Mouse (Mus musculus) limb, embryonic 12.5 days (tissue): ENCODE measurements around the gene Cks2. TPM values are rescaled to one million over a fixed set of nuclear protein-coding genes. Genes with fewer than 3 reads are reported as not detected.
"Not testable (repeated sequence)": the region's sequence is repeated elsewhere in the genome, so short reads cannot be mapped to it uniquely, and the experiment has no call there.

Experiments
- ATAC-seq: fragments of 200-750 bp; cut with Nextera tagmentation; 2 replicates; pipeline ENCODE4 v1.8.0; 2017; ENCODE audit warnings: low read depth, moderate TSS enrichment; ENCODE audit not compliant: insufficient number of reproducible peaks, insufficient read depth, low FRiP score, low TSS enrichment
- H3K27ac ChIP-seq: fragments of 300-500 bp; sonication (generic); 2 replicates; pipeline ENCODE4 v1.5.1; 2016; ENCODE audit warnings: mild to moderate bottlenecking, moderate library complexity
- H3K27me3 ChIP-seq: fragments of 300-500 bp; sonication (generic); 2 replicates; pipeline ENCODE4 v1.6.1; 2016; ENCODE audit warnings: mild to moderate bottlenecking, moderate library complexity
- H3K36me3 ChIP-seq: fragments of 300-500 bp; sonication (generic); 2 replicates; pipeline ENCODE4 v1.6.1; 2016; ENCODE audit warnings: mild to moderate bottlenecking, moderate library complexity
- H3K4me1 ChIP-seq: fragments of 300-500 bp; sonication (generic); replicated peaks from 2 replicates; pipeline ENCODE4 v1.6.1; 2016
- H3K4me2 ChIP-seq: fragments of 300-500 bp; sonication (generic); 2 replicates; pipeline ENCODE4 v1.6.1; 2016; ENCODE audit warnings: mild to moderate bottlenecking, moderate library complexity
- H3K4me3 ChIP-seq: fragments of 300-500 bp; sonication (generic); replicated peaks from 2 replicates; pipeline ENCODE4 v1.5.1; 2016; ENCODE audit warnings: mild to moderate bottlenecking
- H3K9ac ChIP-seq: fragments of 300-500 bp; sonication (generic); replicated peaks from 2 replicates; pipeline ENCODE4 v1.6.1; 2016; ENCODE audit warnings: mild to moderate bottlenecking, moderate library complexity
- H3K9me3 ChIP-seq: fragments of 300-500 bp; sonication (generic); 2 replicates; pipeline ENCODE4 v1.6.1; 2016; ENCODE audit warnings: mild to moderate bottlenecking, moderate library complexity
- WGBS: fragments of 180-500 bp; shearing (Covaris S2); methylation state at CpG from one replicate; pipeline ENCODE4 v1.1.7; 2016; 5-methylcytosine and 5-hydroxymethylcytosine counted together
- polyA plus RNA-seq: library from polyadenylated mRNA; unstranded; fragments of >200 nt; fragmentation: Nextera tagmentation; extraction: Ambion mirVana; gene quantifications from 2 replicates; pipeline ENCODE4 v1.2.1, GENCODE M21; 2016

The Cks2 gene
- polyA plus RNA-seq, 1 experiment from 2014 or later: 364 TPM

DNA sequence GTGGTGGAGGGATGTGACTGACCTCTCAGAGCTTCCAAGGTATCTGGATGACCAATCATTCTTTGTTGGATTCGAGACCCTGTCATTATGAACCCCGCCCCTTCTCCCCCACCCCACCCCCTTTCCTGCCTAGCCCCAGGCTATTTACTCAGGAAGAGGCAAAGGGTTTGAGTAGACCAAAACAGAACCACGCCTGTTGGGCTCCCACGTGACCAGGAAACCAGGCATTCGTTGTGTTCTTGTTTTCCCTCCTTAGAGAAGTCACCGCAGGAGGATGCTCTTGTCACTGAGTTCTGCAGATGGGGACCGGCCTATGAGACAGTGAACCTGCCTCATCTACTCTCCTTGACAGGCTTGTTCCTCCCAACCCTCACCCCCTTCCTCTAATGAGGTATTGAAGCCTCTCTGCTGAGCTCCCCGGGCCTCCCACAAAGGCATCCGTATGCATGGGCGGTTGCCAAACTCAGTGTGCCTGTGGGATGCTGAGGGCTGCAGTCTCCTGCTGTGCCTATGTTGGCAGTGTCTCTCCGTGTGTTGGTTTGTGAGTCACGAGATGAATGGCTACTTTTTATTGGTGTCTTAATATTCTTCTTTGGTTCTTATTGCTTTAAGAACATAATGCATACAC is 28.5 kb upstream of the Cks2 start:
- no peaks in the 10 kb centered on the region for H3K36me3 ChIP-seq
- no peak overlapping the region for H3K4me2 ChIP-seq
- ATAC-seq: no peak

DNA sequence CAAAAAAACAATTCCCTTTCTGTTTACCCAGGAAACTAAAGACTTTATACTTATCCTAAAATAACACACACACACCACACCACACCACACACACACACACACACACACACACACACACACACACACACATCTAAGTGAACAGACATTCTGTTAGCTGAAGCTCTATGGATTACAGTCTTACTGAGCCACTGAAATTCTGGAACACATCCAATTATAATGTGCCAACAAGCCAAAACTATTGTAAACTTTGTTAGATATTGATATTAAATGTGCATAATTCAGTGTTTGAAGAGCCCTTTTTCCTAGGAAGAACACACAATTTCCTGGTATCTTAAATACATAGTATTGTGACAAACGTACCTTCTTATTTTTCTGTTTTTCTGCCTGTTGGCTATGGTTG is 27.7 kb upstream of the Cks2 start:
- Histone ChIP-seq H3K27me3 (no peaks in the 10 kb centered on the region), H3K9me3 (no peaks in the 10 kb centered on the region), H3K4me1 (peaks cover 15% of the 10 kb centered on the region), H3K36me3 (no peaks in the 10 kb centered on the region), H3K4me2 (no peak overlapping the region), H3K27ac (no peak overlapping the region), H3K4me3 (no peak overlapping the region), H3K9ac (no peak overlapping the region)
- 67% methylated on average over 1 of the region's 1 CpGs for WGBS
- no peak for ATAC-seq

More for the DNA sequence above, 28.5 kb upstream of the Cks2 start:
- Histone ChIP-seq H3K9ac (no peak overlapping the region), H3K4me3 (no peak overlapping the region), H3K27ac (no peak overlapping the region), H3K4me1 (peaks cover 15% of the 10 kb centered on the region), H3K9me3 (no peaks in the 10 kb centered on the region), H3K27me3 (no peaks in the 10 kb centered on the region)
- WGBS: 19% methylated on average over 12 of the region's 12 CpGs

DNA sequence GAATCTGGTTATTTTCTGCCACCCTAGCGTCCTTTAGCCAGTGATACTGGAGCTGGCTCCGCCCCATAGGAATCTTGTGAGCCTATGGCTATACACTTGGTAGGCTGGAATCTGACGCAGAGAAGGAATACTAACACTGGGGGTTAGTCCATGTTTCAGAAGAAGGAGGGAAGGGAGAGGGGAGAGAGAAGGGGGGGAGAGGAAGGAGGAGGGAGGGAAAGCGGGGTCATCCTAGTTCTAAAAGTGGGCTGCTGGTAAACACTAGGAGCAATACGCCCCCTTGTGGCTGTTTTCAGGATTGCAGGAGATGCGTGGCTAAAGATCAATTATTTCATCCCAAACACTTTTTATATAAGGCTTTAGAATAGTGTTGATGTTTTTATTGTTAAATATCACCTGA is 27.2 kb upstream of the Cks2 start:
- 20% methylated on average over 6 of the region's 6 CpGs for WGBS
- H3K9me3 ChIP-seq: no peaks in the 10 kb centered on the region
- ATAC-seq: no peak

DNA sequence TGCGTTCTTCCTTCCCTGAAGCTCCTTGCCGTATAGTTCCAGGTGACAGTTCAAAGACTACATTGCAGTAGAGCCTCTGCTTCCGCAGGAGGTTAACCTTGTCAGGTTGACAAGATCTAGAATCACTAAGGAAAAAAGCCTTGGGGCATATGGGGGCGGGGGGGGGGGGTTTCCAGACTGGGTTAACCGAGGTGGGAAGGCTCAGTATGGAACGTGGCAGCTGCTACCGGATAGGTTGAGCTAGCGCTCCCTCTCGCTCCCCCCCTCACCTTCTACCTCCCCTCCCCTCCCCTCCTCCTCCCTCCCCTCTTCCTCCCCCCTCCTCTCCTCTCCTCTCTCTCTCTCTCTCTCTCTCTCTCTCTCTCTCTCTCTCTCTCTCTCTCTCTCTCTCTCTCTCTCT is 26.4 kb upstream of the Cks2 start:
- H3K4me3 ChIP-seq: no peak overlapping the region
- H3K4me2 ChIP-seq: no peak overlapping the region
- H3K36me3 ChIP-seq: no peaks in the 10 kb centered on the region
- peaks cover 15% of the 10 kb centered on the region for H3K4me1 ChIP-seq
- H3K9me3 ChIP-seq: no peaks in the 10 kb centered on the region
- no peak overlapping the region for H3K9ac ChIP-seq
- H3K27ac ChIP-seq: no peak overlapping the region
- WGBS: 17% methylated on average over 9 of the region's 9 CpGs
- H3K27me3 ChIP-seq: no peaks in the 10 kb centered on the region
- ATAC-seq: no peak

More for the DNA sequence above, 27.2 kb upstream of the Cks2 start:
- Histone ChIP-seq H3K27me3 (no peaks in the 10 kb centered on the region), H3K4me2 (0 out of 2 replicates have a peak overlapping the region, but pooled peaks have one; percentile 15), H3K9ac (no peak overlapping the region), H3K4me1 (peaks cover 15% of the 10 kb centered on the region), H3K36me3 (no peaks in the 10 kb centered on the region), H3K4me3 (no peak overlapping the region), H3K27ac (no peak overlapping the region)

DNA sequence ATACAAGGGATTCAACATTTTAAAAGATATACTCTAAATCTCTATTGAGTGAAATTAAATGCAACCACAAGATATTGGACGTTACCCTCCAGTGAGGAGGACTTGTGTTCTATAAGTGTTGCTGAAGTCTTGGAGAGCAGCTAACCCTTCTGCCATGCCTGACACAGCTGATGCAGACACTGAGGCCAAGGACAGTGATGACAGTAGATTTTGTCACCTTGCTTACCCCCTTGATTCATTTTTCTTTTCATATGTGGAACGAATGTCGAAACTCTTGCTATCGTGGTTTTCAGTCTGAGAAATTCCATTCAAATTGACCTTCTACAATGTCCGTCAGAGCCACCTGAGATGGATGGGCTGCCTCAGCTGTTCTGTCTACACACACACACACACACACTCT is 22.4 kb upstream of the Cks2 start:
- H3K4me3 ChIP-seq: no peak overlapping the region
- no peaks in the 10 kb centered on the region for H3K27me3 ChIP-seq
- H3K4me1 ChIP-seq: no peaks in the 10 kb centered on the region
- WGBS: 90% methylated on average over 5 of the region's 5 CpGs
- H3K9ac ChIP-seq: no peak overlapping the region
- ATAC-seq: no peak
- H3K4me2 ChIP-seq: no peak overlapping the region
- H3K27ac ChIP-seq: no peak overlapping the region
- no peaks in the 10 kb centered on the region for H3K36me3 ChIP-seq
- no peaks in the 10 kb centered on the region for H3K9me3 ChIP-seq

DNA sequence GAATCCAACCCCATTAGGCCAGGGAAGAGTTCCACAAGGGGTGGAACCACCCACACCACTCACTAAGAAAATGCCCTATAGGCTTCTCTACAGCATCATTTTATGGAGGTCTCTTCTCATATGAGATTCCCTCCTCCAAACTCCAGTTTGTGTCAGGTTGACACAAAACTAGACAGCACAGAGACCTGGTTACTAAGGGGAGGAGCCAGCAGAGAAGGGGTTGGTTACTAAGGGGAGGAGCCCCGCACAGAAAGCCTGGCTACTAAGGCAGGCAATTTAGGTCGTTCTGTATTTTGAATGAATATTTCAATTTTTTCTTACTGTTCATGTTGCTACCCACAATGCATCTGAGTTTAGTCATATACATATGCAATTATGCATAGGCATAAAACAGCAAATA is 21.4 kb upstream of the Cks2 start:
- H3K4me1 ChIP-seq: no peaks in the 10 kb centered on the region
- no peak overlapping the region for H3K4me3 ChIP-seq
- ATAC-seq: no peak
- H3K36me3 ChIP-seq: no peaks in the 10 kb centered on the region
- no peak overlapping the region for H3K9ac ChIP-seq
- no peak overlapping the region for H3K27ac ChIP-seq
- H3K4me2 ChIP-seq: no peak overlapping the region
- no peaks in the 10 kb centered on the region for H3K9me3 ChIP-seq
- 87% methylated on average over 2 of the region's 2 CpGs for WGBS
- H3K27me3 ChIP-seq: no peaks in the 10 kb centered on the region

DNA sequence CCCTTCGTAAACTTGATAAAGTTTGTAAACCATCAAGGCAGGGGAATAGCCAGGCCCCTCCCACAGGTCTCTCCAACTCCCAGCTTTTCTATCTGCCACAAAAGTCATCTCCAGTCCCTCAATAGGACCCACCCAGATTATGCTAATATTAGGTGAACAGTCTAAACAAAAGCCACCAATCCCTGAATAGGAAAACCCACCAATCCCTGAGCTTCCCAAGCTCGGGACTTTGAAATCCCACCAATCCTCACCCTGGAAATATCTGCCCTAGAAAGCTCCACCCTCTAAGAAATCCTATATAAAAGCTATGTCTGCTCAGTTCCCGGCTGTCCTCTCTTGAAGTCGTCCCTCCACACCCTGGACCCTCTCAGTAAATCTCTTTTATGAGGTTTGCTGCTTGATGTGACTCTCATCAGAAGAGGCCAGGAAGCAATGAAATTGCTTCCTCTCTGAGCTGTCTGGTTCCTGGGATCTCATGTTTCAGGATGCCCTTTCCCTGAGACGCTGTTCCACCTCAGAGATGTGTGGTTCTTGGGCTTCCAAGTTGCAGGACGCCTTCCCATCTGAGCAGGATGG is 16.7 kb upstream of the Cks2 start:
- Histone ChIP-seq H3K4me2 (no peak overlapping the region), H3K36me3 (no peaks in the 10 kb centered on the region), H3K27ac (no peak overlapping the region), H3K4me3 (no peak overlapping the region), H3K9me3 (no peaks in the 10 kb centered on the region), H3K27me3 (no peaks in the 10 kb centered on the region), H3K4me1 (no peaks in the 10 kb centered on the region), H3K9ac (no peak overlapping the region)
- no peak for ATAC-seq
- WGBS: 54% methylated on average over 6 of the region's 6 CpGs

- ATAC-seq: no peak
- Histone ChIP-seq H3K27me3 (no peaks in the 10 kb centered on the region), H3K36me3 (no peaks in the 10 kb centered on the region), H3K9ac (no peak overlapping the region), H3K4me3 (no peak overlapping the region), H3K4me1 (no peaks in the 10 kb centered on the region), H3K9me3 (no peaks in the 10 kb centered on the region), H3K4me2 (no peak overlapping the region), H3K27ac (no peak overlapping the region)
- WGBS: 78% methylated on average over 15 of the region's 15 CpGs
Measured at GRCm38 (mm10) chr13:51631354-51631992, 13.6 kb upstream of the Cks2 start.

GRCm38 (mm10) chr13:51632560-51633218 is 12.3 kb upstream of the Cks2 start:
- 74% methylated on average over 5 of the region's 5 CpGs for WGBS
- Histone ChIP-seq H3K9ac (no peak overlapping the region), H3K27me3 (no peaks in the 10 kb centered on the region), H3K4me3 (no peak overlapping the region), H3K4me2 (no peak overlapping the region), H3K4me1 (no peaks in the 10 kb centered on the region), H3K9me3 (no peaks in the 10 kb centered on the region), H3K27ac (no peak overlapping the region), H3K36me3 (no peaks in the 10 kb centered on the region)
- ATAC-seq: no peak

DNA sequence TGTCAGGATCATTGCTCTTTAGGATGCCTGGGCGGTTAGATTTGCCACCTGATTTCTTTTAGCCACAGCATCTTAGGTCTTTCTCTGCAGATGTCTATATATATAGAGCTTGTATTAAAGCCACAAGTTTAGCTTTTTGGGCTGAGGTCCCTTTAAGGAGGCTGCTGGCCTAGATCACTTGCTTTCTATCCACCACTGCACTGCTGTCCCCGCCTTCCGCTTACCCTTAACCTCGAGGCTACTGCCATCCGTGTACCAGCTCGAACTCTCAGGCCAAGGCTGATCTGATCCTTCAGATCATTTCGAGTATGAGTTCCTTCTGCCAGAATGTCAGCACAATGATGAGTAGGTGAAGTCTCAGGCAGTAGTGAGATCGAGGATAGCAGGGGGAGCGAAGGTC is 9.6 kb upstream of the Cks2 start:
- WGBS: 65% methylated on average over 6 of the region's 9 CpGs
- H3K36me3 ChIP-seq, H3K9me3 ChIP-seq, ATAC-seq, H3K4me2 ChIP-seq, H3K27me3 ChIP-seq, H3K27ac ChIP-seq, H3K9ac ChIP-seq, H3K4me3 ChIP-seq, H3K4me1 ChIP-seq: not testable (repeated sequence)

DNA sequence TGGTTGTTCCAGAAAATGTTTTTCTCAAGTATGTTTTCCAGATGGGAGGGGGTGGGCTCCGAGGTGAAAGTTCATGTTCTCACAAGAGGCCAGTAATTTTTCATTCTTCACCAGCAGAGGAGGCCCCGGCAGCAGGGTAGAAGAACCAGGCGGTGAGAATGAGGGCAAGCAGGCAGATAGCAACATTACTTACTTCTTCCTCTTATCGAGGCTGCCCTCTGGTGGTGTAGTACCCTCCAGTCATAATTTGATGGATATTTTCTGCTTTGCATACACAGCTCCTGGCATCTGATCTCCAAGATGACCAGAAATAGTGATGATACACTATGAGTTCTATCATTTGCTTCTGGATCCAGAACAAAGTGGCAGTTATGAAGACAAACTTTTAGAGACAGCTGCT is 6.1 kb upstream of the Cks2 start:
- no peak overlapping the region for H3K4me2 ChIP-seq

More for the DNA sequence above, 6.1 kb upstream of the Cks2 start:
- Histone ChIP-seq H3K4me3 (no peak overlapping the region), H3K4me1 (no peaks in the 10 kb centered on the region), H3K9me3 (no peaks in the 10 kb centered on the region), H3K9ac (no peak overlapping the region), H3K27me3 (no peaks in the 10 kb centered on the region), H3K27ac (no peak overlapping the region), H3K36me3 (no peaks in the 10 kb centered on the region)
- ATAC-seq: no peak
- 84% methylated on average over 4 of the region's 4 CpGs for WGBS
